Mouse (Mus musculus) ES-E14 (cell line): ENCODE data around the gene March7.

ENCODE experiments used
- HCFC1 ChIP-seq: IDR thresholded peaks from 2 replicates; pipeline ENCODE4 v1.6.1; 2012; ENCODE audit warnings: low read length, inconsistent platforms, borderline replicate concordance; ENCODE audit not compliant: insufficient read depth
- MAFK ChIP-seq: IDR thresholded peaks from 2 replicates; pipeline ENCODE4 v1.6.1; 2014; ENCODE audit warnings: mild to moderate bottlenecking, low read depth, low read length, inconsistent platforms; ENCODE audit not compliant: insufficient read depth
- ZNF384 ChIP-seq: IDR thresholded peaks from 2 replicates; pipeline ENCODE4 v1.6.1; 2012; ENCODE audit warnings: low read depth, low read length, inconsistent platforms

DNA sequence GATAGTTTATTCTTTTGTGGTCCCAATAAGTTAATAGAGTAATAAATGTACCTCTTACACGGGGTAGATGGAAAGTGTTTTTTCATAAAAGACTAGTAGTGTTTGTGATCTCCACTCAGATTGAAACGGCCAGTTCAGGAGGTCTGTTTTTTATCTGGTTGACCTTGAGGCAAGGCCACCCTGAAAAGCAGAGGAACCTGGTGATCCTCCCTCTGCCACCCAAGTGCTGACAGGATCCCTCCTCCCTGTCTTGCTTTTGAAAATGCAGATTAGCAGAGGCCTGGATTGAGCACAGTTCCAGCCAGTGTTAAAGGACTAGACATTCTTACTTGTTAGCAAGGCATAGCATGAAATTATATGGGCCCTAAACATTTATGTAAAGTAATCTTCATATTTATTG is 23.5 kb downstream of the March7 start:
- TF ChIP-seq MAFK = no peak
- peak; percentile 42; the same call in 1 of the 2 replicates for TF ChIP-seq ZNF384
- TF ChIP-seq HCFC1 = no peak
